Mouse (Mus musculus) C2C12 (cell line): ENCODE data around the gene Spns2.

Experiments
- CEBPB ChIP-seq: IDR thresholded peaks from one replicate; pipeline ENCODE4 v1.6.1; 2011; ENCODE audit warnings: low read depth, mild to moderate bottlenecking, control low read depth, moderate library complexity
- CTCF ChIP-seq: IDR thresholded peaks from one replicate; pipeline ENCODE4 v1.5.1; 2011; ENCODE audit not compliant: control insufficient read depth, insufficient read depth, insufficient read length
- FOSL1 ChIP-seq: IDR thresholded peaks from one replicate; pipeline ENCODE4 v1.8.0; 2011; ENCODE audit warnings: mild to moderate bottlenecking, low read length; ENCODE audit not compliant: poor library complexity, insufficient read depth, severe bottlenecking
- MYOD1 ChIP-seq: IDR thresholded peaks from one replicate; pipeline ENCODE4 v1.6.1; 2011; ENCODE audit warnings: low read depth; ENCODE audit not compliant: control insufficient read depth, insufficient read length
- MYOG ChIP-seq: IDR thresholded peaks from one replicate; pipeline ENCODE4 v1.6.1; 2011; ENCODE audit not compliant: control insufficient read depth, insufficient read length; ENCODE audit errors: extremely low read depth
- USF1 ChIP-seq: IDR thresholded peaks from one replicate; pipeline ENCODE4 v1.6.1; 2011; ENCODE audit warnings: low read depth, mild to moderate bottlenecking, control low read depth, moderate library complexity

DNA sequence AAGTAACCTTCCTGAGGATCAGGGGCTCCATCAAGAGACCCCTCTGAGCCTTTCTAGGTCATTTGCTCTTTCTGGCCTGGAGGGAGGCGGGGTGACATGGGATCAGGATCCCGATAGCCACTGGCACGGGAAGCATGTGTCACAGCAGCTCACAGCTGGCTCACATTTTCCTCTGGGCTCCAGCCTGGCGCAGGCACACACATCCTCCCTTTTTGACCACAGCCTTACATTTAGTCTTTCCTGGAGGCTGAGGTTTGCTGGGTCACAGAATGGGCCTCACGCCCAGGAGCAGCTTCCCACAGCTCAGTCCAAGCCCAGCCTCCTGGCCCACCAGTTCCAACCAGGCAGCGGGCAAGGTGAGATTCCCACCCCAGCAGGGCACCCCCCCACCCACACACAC lies 11.5 kb downstream of the Spns2 start:
- TF ChIP-seq CTCF: no peak
- peak; percentile 49 for TF ChIP-seq FOSL1
- no peak for TF ChIP-seq CEBPB
- no peak for TF ChIP-seq USF1
- peak; percentile 54 for TF ChIP-seq MYOD1
- TF ChIP-seq MYOG: no peak
